Mouse (Mus musculus): ENCODE measurements at regions not wholly inside any gene's neighbourhood (a gene's known extent, or its start where the extent isn't known, plus 50 kb on each side); places are given as distances from the start of the nearest gene placed in this dataset.
A peak's percentile ranks its signal among the peaks of the same experiment; 100 is the strongest.

GRCm38 (mm10) chrX:122165179-122165578 is 232.0 kb downstream of the Nap1l3 start:
- Histone ChIP-seq H3K4me3 (no peak overlapping the region), H3K27ac (no peak overlapping the region)
- DNase-seq (ENCODE audit: low spot score in 2 of 2): no peak
- TF ChIP-seq CTCF (conservative IDR thresholded peaks at IDR 0.05): peak; percentile 70
